Mouse (Mus musculus): Measurements from ENCODE around the gene Scgb1a1. TPM values are rescaled to one million over a fixed set of nuclear protein-coding genes. Genes with fewer than 3 reads are reported as not detected.

The Scgb1a1 gene
- polyA plus RNA-seq, 1 experiment from 2014 or later = not detected

- no peaks in the 10 kb centered on the region for H3K36me3 ChIP-seq
- no peak overlapping the region for H3K27ac ChIP-seq
- peaks cover 17% of the 10 kb centered on the region; the same call in 1 of the 2 replicates for H3K4me1 ChIP-seq
- no peaks in the 10 kb centered on the region for H3K27me3 ChIP-seq
- no peak overlapping the region for H3K9ac ChIP-seq
- no peak for ATAC-seq (ENCODE audit: insufficient number of reproducible peaks, insufficient read depth, low FRiP score, low TSS enrichment)
- H3K9me3 ChIP-seq = no peaks in the 10 kb centered on the region
- H3K4me3 ChIP-seq = no peak overlapping the region
- H3K4me2 ChIP-seq (replicated peaks) = no peak overlapping the region
- 89% methylated on average over 4 of the region's 4 CpGs for WGBS
Measured at GRCm38 (mm10) chr19:9048981-9049687, 38.6 kb downstream of the Scgb1a1 start.

GRCm38 (mm10) chr19:9047946-9048387 lies 39.8 kb downstream of the Scgb1a1 start:
- H3K9ac ChIP-seq = no peak overlapping the region
- H3K27ac ChIP-seq = no peak overlapping the region
- no peak for ATAC-seq (ENCODE audit: insufficient number of reproducible peaks, insufficient read depth, low FRiP score, low TSS enrichment)
- WGBS = 51% methylated on average over 1 of the region's 1 CpGs
- no peak overlapping the region for H3K4me3 ChIP-seq
- H3K4me1 ChIP-seq = peaks cover 10% of the 10 kb centered on the region; the same call in 1 of the 2 replicates
- no peak overlapping the region for H3K4me2 ChIP-seq (replicated peaks)
- H3K27me3 ChIP-seq = no peaks in the 10 kb centered on the region
- H3K36me3 ChIP-seq = no peaks in the 10 kb centered on the region
- H3K9me3 ChIP-seq = no peaks in the 10 kb centered on the region

- Histone ChIP-seq H3K36me3 (no peaks in the 10 kb centered on the region), H3K4me2 (replicated peaks) (no peak overlapping the region), H3K4me3 (no peak overlapping the region), H3K9me3 (no peaks in the 10 kb centered on the region), H3K4me1 (peaks cover 7% of the 10 kb centered on the region; the same call in 1 of the 2 replicates), H3K27me3 (no peaks in the 10 kb centered on the region), H3K9ac (no peak overlapping the region), H3K27ac (no peak overlapping the region)
- ATAC-seq (ENCODE audit: insufficient number of reproducible peaks, insufficient read depth, low FRiP score, low TSS enrichment) = no peak
- 44% methylated on average over 7 of the region's 7 CpGs for WGBS
Measured at GRCm38 (mm10) chr19:9047207-9047945, 40.4 kb downstream of the Scgb1a1 start.

- no peaks in the 10 kb centered on the region for H3K27me3 ChIP-seq
- H3K9me3 ChIP-seq = no peaks in the 10 kb centered on the region
- no peaks in the 10 kb centered on the region for H3K36me3 ChIP-seq
- H3K4me3 ChIP-seq = no peak overlapping the region
- H3K27ac ChIP-seq = no peak overlapping the region
- H3K9ac ChIP-seq = no peak overlapping the region
- H3K4me2 ChIP-seq (replicated peaks) = no peak overlapping the region
- no peak for ATAC-seq (ENCODE audit: insufficient number of reproducible peaks, insufficient read depth, low FRiP score, low TSS enrichment)
- peaks cover 7% of the 10 kb centered on the region; the same call in 1 of the 2 replicates for H3K4me1 ChIP-seq
- 80% methylated on average over 4 of the region's 4 CpGs for WGBS
Measured at GRCm38 (mm10) chr19:9044291-9044690, 43.5 kb downstream of the Scgb1a1 start.

GRCm38 (mm10) chr19:9043123-9043522 lies 44.6 kb downstream of the Scgb1a1 start:
- Histone ChIP-seq H3K4me2 (replicated peaks) (no peak overlapping the region), H3K27me3 (no peaks in the 10 kb centered on the region), H3K9me3 (no peaks in the 10 kb centered on the region), H3K4me3 (no peak overlapping the region), H3K36me3 (no peaks in the 10 kb centered on the region), H3K9ac (no peak overlapping the region), H3K27ac (no peak overlapping the region), H3K4me1 (peaks cover 7% of the 10 kb centered on the region; the same call in 1 of the 2 replicates)
- ATAC-seq (ENCODE audit: insufficient number of reproducible peaks, insufficient read depth, low FRiP score, low TSS enrichment) = no peak
- 65% methylated on average over 1 of the region's 1 CpGs for WGBS

- H3K9me3 ChIP-seq = no peaks in the 10 kb centered on the region
- no peak overlapping the region for H3K4me3 ChIP-seq
Measured at GRCm38 (mm10) chr19:9041074-9041473, 46.7 kb downstream of the Scgb1a1 start.

GRCm38 (mm10) chr19:9040649-9041048 lies 47.1 kb downstream of the Scgb1a1 start:
- H3K27me3 ChIP-seq = no peaks in the 10 kb centered on the region
- H3K27ac ChIP-seq = no peak overlapping the region
- no peaks in the 10 kb centered on the region for H3K9me3 ChIP-seq
- H3K9ac ChIP-seq = no peak overlapping the region
- H3K4me1 ChIP-seq = no peaks in the 10 kb centered on the region
- no peaks in the 10 kb centered on the region for H3K36me3 ChIP-seq
- H3K4me3 ChIP-seq = no peak overlapping the region
- WGBS = 87% methylated on average over 6 of the region's 6 CpGs
- ATAC-seq (ENCODE audit: insufficient number of reproducible peaks, insufficient read depth, low FRiP score, low TSS enrichment) = no peak
- no peak overlapping the region for H3K4me2 ChIP-seq (replicated peaks)

More at GRCm38 (mm10) chr19:9041074-9041473, 46.7 kb downstream of the Scgb1a1 start:
- no peaks in the 10 kb centered on the region for H3K4me1 ChIP-seq
- ATAC-seq (ENCODE audit: insufficient number of reproducible peaks, insufficient read depth, low FRiP score, low TSS enrichment) = no peak
- no peaks in the 10 kb centered on the region for H3K27me3 ChIP-seq
- no peaks in the 10 kb centered on the region for H3K36me3 ChIP-seq
- no peak overlapping the region for H3K27ac ChIP-seq
- H3K4me2 ChIP-seq (replicated peaks) = no peak overlapping the region
- H3K9ac ChIP-seq = no peak overlapping the region

- 43% methylated on average over 7 of the region's 7 CpGs for WGBS
- H3K4me1 ChIP-seq = no peaks in the 10 kb centered on the region
- H3K9me3 ChIP-seq = no peaks in the 10 kb centered on the region
- no peak for ATAC-seq (ENCODE audit: insufficient number of reproducible peaks, insufficient read depth, low FRiP score, low TSS enrichment)
- no peak overlapping the region for H3K27ac ChIP-seq
- H3K4me3 ChIP-seq = no peak overlapping the region
- H3K9ac ChIP-seq = no peak overlapping the region
- H3K27me3 ChIP-seq = no peaks in the 10 kb centered on the region
- H3K36me3 ChIP-seq = no peaks in the 10 kb centered on the region
- H3K4me2 ChIP-seq (replicated peaks) = no peak overlapping the region
Measured at GRCm38 (mm10) chr19:9039928-9040327, 47.8 kb downstream of the Scgb1a1 start.

- whole genome bisulfite sequencing = 73% methylated on average over 4 of the region's 4 CpGs
Measured at GRCm38 (mm10) chr19:9039266-9039665, 48.5 kb downstream of the Scgb1a1 start.

GRCm38 (mm10) chr19:9038136-9038535 lies 49.6 kb downstream of the Scgb1a1 start:
- no peak overlapping the region for H3K4me3 ChIP-seq
- H3K9me3 ChIP-seq = no peaks in the 10 kb centered on the region
- H3K27ac ChIP-seq = no peak overlapping the region
- H3K4me1 ChIP-seq = 0 out of 2 replicates have a peak, but pooled peaks cover 3% of the 10 kb centered on the region
- no peaks in the 10 kb centered on the region for H3K36me3 ChIP-seq
- H3K9ac ChIP-seq = no peak overlapping the region
- 42% methylated on average over 3 of the region's 3 CpGs for WGBS
- no peak for ATAC-seq (ENCODE audit: insufficient number of reproducible peaks, insufficient read depth, low FRiP score, low TSS enrichment)
- no peak overlapping the region for H3K4me2 ChIP-seq (replicated peaks)
- H3K27me3 ChIP-seq = no peaks in the 10 kb centered on the region

More at GRCm38 (mm10) chr19:9039266-9039665, 48.5 kb downstream of the Scgb1a1 start:
- H3K27ac ChIP-seq = no peak overlapping the region
- no peaks in the 10 kb centered on the region for H3K9me3 ChIP-seq
- no peaks in the 10 kb centered on the region for H3K36me3 ChIP-seq
- no peak overlapping the region for H3K4me3 ChIP-seq
- H3K4me1 ChIP-seq = no peaks in the 10 kb centered on the region
- no peak overlapping the region for H3K9ac ChIP-seq
- ATAC-seq (ENCODE audit: insufficient number of reproducible peaks, insufficient read depth, low FRiP score, low TSS enrichment) = no peak
- no peaks in the 10 kb centered on the region for H3K27me3 ChIP-seq
- no peak overlapping the region for H3K4me2 ChIP-seq (replicated peaks)

- no peaks in the 10 kb centered on the region for H3K27me3 ChIP-seq
- H3K36me3 ChIP-seq = no peaks in the 10 kb centered on the region
- H3K4me2 ChIP-seq (replicated peaks) = no peak overlapping the region
- H3K9me3 ChIP-seq = no peaks in the 10 kb centered on the region
- WGBS = 69% methylated on average over 3 of the region's 3 CpGs
- no peak overlapping the region for H3K9ac ChIP-seq
- ATAC-seq (ENCODE audit: insufficient number of reproducible peaks, insufficient read depth, low FRiP score, low TSS enrichment) = no peak
- H3K4me3 ChIP-seq = no peak overlapping the region
- peaks cover 5% of the 10 kb centered on the region; the same call in 1 of the 2 replicates for H3K4me1 ChIP-seq
- H3K27ac ChIP-seq = no peak overlapping the region
Measured at GRCm38 (mm10) chr19:9035101-9035500, 52.7 kb downstream of the Scgb1a1 start.

GRCm38 (mm10) chr19:9034480-9034879 lies 53.3 kb downstream of the Scgb1a1 start:
- ATAC-seq (ENCODE audit: insufficient number of reproducible peaks, insufficient read depth, low FRiP score, low TSS enrichment) = no peak
- Histone ChIP-seq H3K4me2 (replicated peaks) (no peak overlapping the region), H3K4me1 (peaks cover 5% of the 10 kb centered on the region; the same call in 1 of the 2 replicates), H3K9ac (no peak overlapping the region), H3K9me3 (no peaks in the 10 kb centered on the region), H3K36me3 (no peaks in the 10 kb centered on the region), H3K4me3 (no peak overlapping the region), H3K27me3 (no peaks in the 10 kb centered on the region), H3K27ac (no peak overlapping the region)
- WGBS = 83% methylated on average over 3 of the region's 3 CpGs

Data from embryonic facial prominence, embryonic 12.5 days (tissue).